Mouse (Mus musculus) left cerebral cortex, adult 2 months (tissue): Measurements from ENCODE around the gene Intu. TPM values are rescaled to one million over a fixed set of nuclear protein-coding genes. Genes with fewer than 3 reads are reported as not detected.

ENCODE experiments used
- DNase-seq, 2 experiments: peaks; one replicate each; pipeline ENCODE4 v3.0.0; 2021 to 2022; ENCODE audit warnings: low spot score in 2 of 2, mixed read lengths in 1 of 2; ENCODE audit errors: extremely low spot score in 1 of 2
- H3K27ac ChIP-seq: fragments of 200-600 bp; 2 replicates; pipeline ENCODE4 v1.8.1; 2022
- H3K4me3 ChIP-seq: fragments of 200-600 bp; 2 replicates; pipeline ENCODE4 v1.8.1; 2022
- CTCF ChIP-seq: fragments of 200-600 bp; IDR thresholded peaks from 2 replicates; pipeline ENCODE4 v1.8.1; 2022; ENCODE audit warnings: antibody characterized with exemption, mild to moderate bottlenecking, moderate library complexity
- intact Hi-C: fragments of 180-260 bp; cut with DNase I; formaldehyde crosslinking; loops from one replicate; pipeline ENCODE4 v1.15.1; 2025
- total RNA-seq, 2 experiments: library from RNA; stranded (reverse); gene quantifications; 2 replicates each; pipeline ENCODE4 v1.2.3; 2021

Intu gene
- total RNA-seq, 2 experiments from 2014 or later: 6.7 to 8.4 TPM

- intact Hi-C loops: no loop called here
- Histone ChIP-seq H3K27ac (no peak overlapping the region), H3K4me3 (no peak overlapping the region)
- no peak for TF ChIP-seq CTCF
- no peak for DNase-seq
These were observed 135.0 kb downstream of the Intu start for GRCm38 (mm10) chr3:40666109-40666508.

GRCm38 (mm10) chr3:40666861-40667719 lies 136.0 kb downstream of the Intu start:
- no peak for TF ChIP-seq CTCF
- no peak for DNase-seq
- no peak overlapping the region for H3K27ac ChIP-seq
- H3K4me3 ChIP-seq: no peak overlapping the region
- intact Hi-C loops: no loop called here

- intact Hi-C loops: no loop called here
- TF ChIP-seq CTCF: no peak
- Histone ChIP-seq H3K4me3 (no peak overlapping the region), H3K27ac (no peak overlapping the region)
- no peak for DNase-seq
These were observed 137.8 kb downstream of the Intu start for GRCm38 (mm10) chr3:40668889-40669288.

- DNase-seq: no peak
- no peak for TF ChIP-seq CTCF
- intact Hi-C loops: no loop called here
- no peak overlapping the region for H3K4me3 ChIP-seq
- H3K27ac ChIP-seq: no peak overlapping the region
These were observed 138.3 kb downstream of the Intu start for GRCm38 (mm10) chr3:40669395-40669794.

GRCm38 (mm10) chr3:40673515-40673914 lies 142.4 kb downstream of the Intu start:
- intact Hi-C loops: no loop called here
- DNase-seq: no peak
- Histone ChIP-seq H3K4me3 (no peak overlapping the region), H3K27ac (no peak overlapping the region)
- TF ChIP-seq CTCF: no peak

- intact Hi-C loops: no loop called here
- Histone ChIP-seq H3K27ac (no peak overlapping the region), H3K4me3 (no peak overlapping the region)
- no peak for DNase-seq
- no peak for TF ChIP-seq CTCF
These were observed 143.9 kb downstream of the Intu start for GRCm38 (mm10) chr3:40674873-40675405.

- TF ChIP-seq CTCF: no peak
- intact Hi-C loops: no loop called here
- Histone ChIP-seq H3K27ac (no peak overlapping the region), H3K4me3 (no peak overlapping the region)
- no peak for DNase-seq
These were observed 147.8 kb downstream of the Intu start for GRCm38 (mm10) chr3:40678856-40679255.

GRCm38 (mm10) chr3:40682404-40682803 lies 151.3 kb downstream of the Intu start:
- no peak for DNase-seq
- Histone ChIP-seq H3K27ac (no peak overlapping the region), H3K4me3 (no peak overlapping the region)
- intact Hi-C loops: no loop called here
- no peak for TF ChIP-seq CTCF

- intact Hi-C loops: no loop called here
- H3K4me3 ChIP-seq: no peak overlapping the region
- DNase-seq: no peak
- H3K27ac ChIP-seq: no peak overlapping the region
- TF ChIP-seq CTCF: no peak
These were observed 152.1 kb downstream of the Intu start for GRCm38 (mm10) chr3:40683171-40683570.

- DNase-seq: no peak
- no peak overlapping the region for H3K4me3 ChIP-seq
- intact Hi-C loops: no loop called here
- no peak overlapping the region for H3K27ac ChIP-seq
- TF ChIP-seq CTCF: no peak
These were observed 154.9 kb downstream of the Intu start for GRCm38 (mm10) chr3:40685855-40686515.

GRCm38 (mm10) chr3:40686836-40687235 lies 155.8 kb downstream of the Intu start:
- intact Hi-C loops: no loop called here
- Histone ChIP-seq H3K4me3 (no peak overlapping the region; the same call in 1 of the 2 replicates), H3K27ac (no peak overlapping the region)
- no peak for DNase-seq
- no peak for TF ChIP-seq CTCF

GRCm38 (mm10) chr3:40687588-40687987 lies 156.5 kb downstream of the Intu start:
- intact Hi-C loops: no loop called here
- no peak for TF ChIP-seq CTCF
- no peak overlapping the region for H3K27ac ChIP-seq
- no peak overlapping the region for H3K4me3 ChIP-seq
- DNase-seq: no peak
